Mouse (Mus musculus) thymus, adult 2 months (tissue): ENCODE measurements around the gene Cd5.

Experiments
- CTCF ChIP-seq: fragments of 200-500 bp; IDR thresholded peaks from 2 replicates; pipeline ENCODE4 v1.5.1; 2012; ENCODE audit warnings: mild to moderate bottlenecking, control low read depth, low read length, moderate library complexity, borderline replicate concordance; ENCODE audit not compliant: control insufficient read depth, poor library complexity, insufficient read depth; ENCODE audit errors: extremely low read depth
- POLR2A ChIP-seq: fragments of 200-500 bp; IDR thresholded peaks from 2 replicates; pipeline ENCODE4 v1.6.1; 2012; ENCODE audit warnings: mild to moderate bottlenecking, low read length, control low read depth, moderate library complexity; ENCODE audit not compliant: control insufficient read depth, poor library complexity, insufficient read depth; ENCODE audit errors: extremely low read depth

GRCm38 (mm10) chr19:10703470-10703869 lies 35.3 kb downstream of the Cd5 start:
- no peak for TF ChIP-seq CTCF
- no peak for TF ChIP-seq POLR2A
